Mouse (Mus musculus) neutrophil, adult 5-6 weeks (primary cell): ENCODE data around the gene Paip2b. TPM values are rescaled to one million over a fixed set of nuclear protein-coding genes. Genes with fewer than 3 reads are reported as not detected.
"Not testable (repeated sequence)": the region's sequence is repeated elsewhere in the genome, so short reads cannot be mapped to it uniquely, and the experiment has no call there.

Experiments
- ATAC-seq: fragments of 151-379, 151-347 bp; 2 replicates; pipeline ENCODE4 v1.8.0; 2017; ENCODE audit warnings: mild to moderate bottlenecking, moderate TSS enrichment; ENCODE audit not compliant: insufficient number of reproducible peaks, poor library complexity, low FRiP score, severe bottlenecking; ENCODE audit errors: extremely low read depth
- total RNA-seq: library from RNA; stranded (forward); fragments of 200-1000 nt; gene quantifications from 2 replicates; pipeline ENCODE4 v1.2.3, GENCODE M21; 2017

Gene Paip2b
- total RNA-seq, 1 experiment from 2014 or later: 26.9 TPM

- no peak for ATAC-seq
These were observed 15.7 kb downstream of the Paip2b start for GRCm38 (mm10) chr6:83815801-83816200.

GRCm38 (mm10) chr6:83802846-83803245, 28.7 kb downstream of the Paip2b start:
- ATAC-seq: no peak

GRCm38 (mm10) chr6:83802033-83802432, 29.5 kb downstream of the Paip2b start:
- no peak for ATAC-seq

DNA sequence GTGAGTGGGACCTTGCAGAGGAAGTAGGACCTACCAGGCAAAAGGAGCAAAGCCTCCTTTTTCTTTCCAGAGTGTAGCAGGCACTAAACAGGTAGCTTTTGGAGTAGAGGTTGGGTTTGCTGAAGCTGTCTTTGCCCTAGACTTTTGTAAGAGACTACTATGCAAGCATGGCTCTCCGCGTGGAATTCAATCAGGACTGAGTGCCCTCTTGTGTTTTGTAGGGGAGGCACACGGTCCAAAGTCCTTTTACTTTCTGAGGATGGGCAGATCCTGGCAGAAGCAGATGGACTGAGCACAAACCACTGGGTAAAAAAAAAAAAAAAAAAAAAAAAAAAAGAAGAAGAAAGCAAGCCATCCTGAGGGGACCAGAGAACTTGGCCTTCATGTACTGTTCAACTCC, 34.9 kb downstream of the Paip2b start:
- no peak for ATAC-seq

DNA sequence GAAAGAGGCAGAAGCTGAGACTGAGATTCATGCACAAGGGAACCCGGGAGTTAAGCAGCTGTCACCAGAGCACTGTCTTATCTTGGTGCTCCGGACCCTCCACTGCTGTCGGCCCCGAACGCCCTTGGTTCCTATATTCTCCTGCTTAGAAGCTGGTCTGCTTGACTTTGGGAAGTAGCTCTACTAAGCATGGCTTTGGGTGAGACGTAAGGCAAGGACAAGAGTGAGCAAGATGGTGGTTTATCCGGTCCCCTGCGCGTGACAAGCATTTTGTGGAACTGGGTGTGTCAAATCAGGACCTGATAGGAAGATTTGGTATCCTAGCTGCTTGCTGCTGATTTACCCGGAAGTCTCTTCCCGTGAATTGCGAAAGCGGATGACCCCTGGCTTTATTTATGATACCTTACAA, 36.0 kb downstream of the Paip2b start:
- no peak for ATAC-seq

DNA sequence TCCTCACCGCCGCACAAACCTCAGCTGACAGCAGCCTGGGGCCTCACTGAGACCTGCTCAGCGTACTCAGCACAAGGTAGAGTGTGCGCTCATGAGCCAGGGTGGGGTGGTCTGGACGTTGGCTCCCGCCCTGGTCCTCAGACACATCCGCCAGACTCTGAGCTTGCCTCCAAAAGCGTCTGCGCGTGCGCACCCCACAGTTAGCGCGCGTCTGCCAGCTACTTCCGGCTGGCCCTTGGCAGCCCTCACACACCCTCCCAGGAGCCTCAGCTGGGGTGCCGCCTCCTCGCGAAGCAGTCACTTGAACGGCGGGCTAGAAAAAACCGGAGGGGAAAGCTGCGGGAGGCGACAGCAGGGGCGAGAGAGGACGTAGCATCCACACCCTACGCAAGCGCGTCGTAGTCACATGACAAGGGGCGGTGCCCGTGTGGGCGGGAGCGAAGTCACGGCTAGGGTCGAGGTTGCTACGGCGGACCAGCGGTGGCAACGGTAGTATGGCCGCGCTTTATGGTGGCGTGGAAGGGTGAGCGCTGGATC, 36.7 kb downstream of the Paip2b start, which contains the start of gene Nagk:
Gene Nagk, plus strand, starts transcription at position 223 of the 537 bp plus-strand sequence.
- peak; percentile 85 for ATAC-seq

GRCm38 (mm10) chr6:83791251-83791890, 40.2 kb downstream of the Paip2b start:
- no peak for ATAC-seq

DNA sequence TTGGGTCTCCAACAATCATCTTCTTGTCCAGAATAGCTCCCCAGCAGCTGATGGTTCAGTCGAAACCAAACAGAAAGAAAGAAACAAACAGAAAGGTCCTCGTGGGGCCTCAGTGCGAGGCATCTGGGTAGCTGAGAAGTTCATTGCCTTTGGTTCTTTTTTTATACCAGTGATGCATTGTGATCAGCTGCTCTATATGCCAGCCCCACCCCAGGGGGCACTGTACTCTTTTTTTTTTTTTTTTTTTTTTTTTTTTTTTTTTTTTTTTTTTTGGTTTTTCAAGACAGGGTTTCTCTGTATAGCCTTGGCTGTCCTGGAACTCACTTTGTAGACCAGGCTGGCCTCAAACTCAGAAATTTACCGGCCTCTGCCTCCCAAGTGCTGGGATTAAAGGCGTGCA, 41.0 kb downstream of the Paip2b start:
- ATAC-seq: not testable (repeated sequence)

DNA sequence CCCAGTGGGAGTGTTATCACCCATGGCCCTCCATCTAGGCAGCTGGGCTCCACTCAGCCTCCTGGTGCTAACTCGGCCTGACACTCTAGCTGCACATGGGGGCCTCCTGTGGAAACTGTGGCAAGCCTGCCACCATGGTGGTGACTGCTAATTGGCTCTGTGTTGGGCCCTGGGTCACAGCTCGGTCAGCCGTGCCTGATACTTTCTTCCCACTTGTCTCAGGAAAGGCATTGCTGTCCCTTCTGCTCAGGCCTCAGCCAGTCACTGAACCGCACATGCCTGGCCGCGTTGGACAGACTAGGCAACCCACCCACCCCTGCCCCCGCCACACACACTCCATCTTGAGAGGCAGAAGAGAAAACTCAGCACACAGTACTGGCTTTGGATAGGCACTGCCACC, 43.0 kb downstream of the Paip2b start:
- ATAC-seq: no peak

DNA sequence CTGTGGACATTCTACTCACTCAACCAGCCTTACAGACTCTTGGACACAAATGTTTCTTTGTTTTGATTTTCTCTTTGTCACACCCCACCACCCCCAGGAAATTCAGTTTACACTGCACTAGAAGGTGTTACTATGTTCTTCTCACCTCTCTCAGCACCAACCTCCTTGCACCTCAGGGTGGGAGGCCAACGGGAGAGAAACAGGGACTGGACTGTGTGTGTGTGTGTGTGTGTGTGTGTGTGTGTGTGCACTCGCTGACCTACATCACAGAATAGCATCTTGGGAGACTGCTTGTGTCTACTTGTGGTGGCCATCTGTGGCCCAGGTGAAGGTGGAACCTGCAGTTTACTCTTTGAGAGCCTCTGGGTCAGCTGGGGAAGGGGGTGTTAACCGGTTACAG, 45.1 kb downstream of the Paip2b start:
- no peak for ATAC-seq

DNA sequence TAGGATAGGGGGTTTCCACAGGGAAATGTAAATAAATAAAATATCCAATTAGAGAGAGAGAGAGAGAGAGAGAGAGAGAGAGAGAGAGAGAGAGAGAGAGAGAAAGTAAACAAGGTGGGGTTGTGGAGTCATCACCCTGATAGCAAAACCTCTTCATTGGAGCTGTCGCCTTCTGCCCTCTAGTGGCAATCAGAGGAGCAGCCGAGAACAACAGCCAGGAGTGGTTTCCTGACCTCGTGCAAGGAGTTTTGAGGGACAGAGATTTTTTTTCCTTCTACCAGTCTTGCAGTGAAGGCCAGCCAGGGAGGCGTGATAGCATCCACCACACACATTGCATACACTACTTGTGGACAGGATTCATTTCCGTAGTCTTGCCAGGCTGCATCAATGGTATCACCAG, 52.5 kb downstream of the Paip2b start:
- ATAC-seq: peak; percentile 53; the same call in 1 of the 2 replicates

DNA sequence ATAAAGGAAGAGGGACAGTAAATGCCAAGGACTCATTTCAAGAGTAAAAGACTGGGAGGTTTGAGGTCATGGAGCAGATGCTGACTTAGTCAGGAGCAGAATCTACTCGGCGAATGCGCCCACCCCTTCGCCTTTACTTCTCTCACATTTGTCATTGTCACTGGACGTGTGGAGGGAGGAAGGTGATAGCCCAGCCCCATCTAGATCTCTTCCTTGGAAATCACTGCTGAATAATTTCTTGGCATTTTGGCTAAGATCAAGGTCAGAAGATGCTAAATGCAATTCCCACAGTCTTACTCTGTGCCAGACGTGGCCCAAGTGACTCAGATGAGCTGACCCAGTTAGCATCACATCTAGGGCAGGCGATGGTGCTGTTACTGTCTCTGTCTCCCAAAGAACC, 53.2 kb downstream of the Paip2b start:
- ATAC-seq: no peak

GRCm38 (mm10) chr6:83775638-83776293, 55.8 kb downstream of the Paip2b start, which contains the start of gene Tex261:
Tex261 (minus strand) TSS chr6:83775813.
- peak; percentile 87 for ATAC-seq

DNA sequence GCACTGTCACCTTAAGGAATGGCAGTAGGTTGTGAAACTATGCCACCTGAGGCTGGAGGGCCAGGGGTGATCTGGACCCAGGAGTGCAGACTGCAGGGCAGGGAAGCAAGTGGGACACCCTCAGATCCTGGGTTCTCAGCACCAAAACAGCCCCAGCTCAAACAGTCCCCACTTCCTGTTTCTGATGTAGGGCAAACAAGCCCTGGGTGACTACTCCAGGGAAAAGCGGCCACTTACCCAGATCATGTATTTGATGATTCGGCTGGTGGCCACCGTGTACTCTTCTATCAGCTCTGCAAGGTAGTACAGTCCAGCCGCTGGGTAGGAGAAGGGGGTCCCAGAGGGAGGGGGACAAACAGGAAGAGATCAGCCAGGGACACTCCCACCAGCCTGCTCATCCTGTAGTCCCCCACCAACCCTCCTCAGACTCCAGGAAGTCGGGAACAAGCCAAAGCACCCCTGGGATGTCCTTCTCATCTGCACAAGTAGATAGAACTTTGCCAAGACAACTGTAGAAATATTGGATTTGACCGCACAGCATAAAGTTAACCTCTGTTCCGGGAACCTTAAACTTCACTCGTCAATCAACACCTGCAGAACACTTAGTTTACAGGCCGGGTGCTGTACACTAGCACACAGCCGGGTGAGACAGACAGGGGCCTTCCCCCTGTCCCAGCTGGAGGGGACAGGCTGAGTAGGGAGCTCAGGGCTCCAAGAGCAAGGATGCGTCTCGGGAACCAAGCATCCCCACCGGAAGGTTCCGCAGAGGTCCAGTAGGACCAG, 56.6 kb downstream of the Paip2b start:
- no peak for ATAC-seq

DNA sequence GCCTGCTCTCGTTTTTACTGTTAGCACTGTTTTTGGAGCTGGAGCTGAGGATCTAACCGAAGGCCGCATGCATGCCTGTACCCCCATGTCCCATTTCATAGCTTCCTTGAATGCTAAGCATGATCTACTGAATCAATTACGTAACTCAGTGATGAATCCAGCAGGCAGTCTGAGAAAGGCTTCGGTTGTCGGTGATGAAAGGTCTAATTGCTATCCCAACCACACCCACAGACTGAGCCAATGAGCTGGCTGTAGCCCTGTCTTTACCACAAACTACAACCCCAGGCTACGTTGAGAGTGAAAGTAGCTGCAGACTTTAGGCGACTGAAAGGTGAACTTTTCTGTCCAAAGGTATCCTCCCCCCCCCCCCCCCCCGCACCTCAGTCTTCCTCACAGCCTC, 57.4 kb downstream of the Paip2b start:
- ATAC-seq: no peak

DNA sequence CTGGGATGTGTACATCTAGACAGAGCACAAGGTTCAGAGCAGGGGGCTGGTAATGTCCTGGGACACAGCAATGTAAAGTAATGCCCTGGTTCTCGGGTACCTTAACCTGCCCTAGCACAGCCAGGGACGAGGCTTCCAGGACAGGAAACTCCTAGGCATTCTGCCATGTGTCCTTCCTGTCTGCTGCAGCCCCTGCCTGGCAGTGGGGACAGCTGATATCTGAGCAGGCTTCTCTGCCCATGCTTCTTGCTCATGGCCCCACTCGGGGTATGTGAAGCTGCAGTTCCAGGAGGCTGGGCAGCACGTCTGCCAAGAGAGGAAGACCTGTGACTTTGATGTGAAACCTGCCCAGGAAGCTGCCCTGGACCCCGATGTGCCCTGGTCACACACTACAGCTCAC, 63.1 kb downstream of the Paip2b start:
- no peak for ATAC-seq

- ATAC-seq: no peak
These were observed 64.6 kb downstream of the Paip2b start for GRCm38 (mm10) chr6:83766982-83767381.

DNA sequence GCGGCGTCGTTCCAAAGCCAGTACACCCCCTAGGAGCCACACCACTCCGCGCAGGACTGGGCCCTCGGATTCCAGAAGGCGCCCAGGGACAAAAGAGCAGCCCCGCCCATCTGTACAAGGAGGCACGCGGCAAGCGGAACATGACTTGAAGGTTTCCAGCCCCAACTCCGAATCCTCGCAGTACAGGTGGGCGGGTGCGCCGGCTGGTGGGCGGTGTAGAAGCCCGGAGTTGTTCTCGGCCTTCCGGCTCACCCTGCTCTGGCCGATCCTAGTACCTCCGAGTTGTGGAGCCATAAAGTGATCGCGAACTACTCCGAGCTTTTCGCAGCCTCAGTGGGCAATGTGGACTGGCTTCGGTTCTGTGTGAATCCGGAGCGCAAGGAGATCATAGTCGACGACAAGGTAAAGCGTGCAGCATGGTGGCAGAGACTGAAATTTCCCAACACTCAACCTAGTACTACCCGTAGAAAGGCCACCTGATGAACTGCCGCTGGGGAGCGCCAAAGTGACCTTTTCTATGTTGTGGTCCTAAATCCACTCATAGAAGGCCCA, 68.6 kb downstream of the Paip2b start:
- ATAC-seq: no peak

DNA sequence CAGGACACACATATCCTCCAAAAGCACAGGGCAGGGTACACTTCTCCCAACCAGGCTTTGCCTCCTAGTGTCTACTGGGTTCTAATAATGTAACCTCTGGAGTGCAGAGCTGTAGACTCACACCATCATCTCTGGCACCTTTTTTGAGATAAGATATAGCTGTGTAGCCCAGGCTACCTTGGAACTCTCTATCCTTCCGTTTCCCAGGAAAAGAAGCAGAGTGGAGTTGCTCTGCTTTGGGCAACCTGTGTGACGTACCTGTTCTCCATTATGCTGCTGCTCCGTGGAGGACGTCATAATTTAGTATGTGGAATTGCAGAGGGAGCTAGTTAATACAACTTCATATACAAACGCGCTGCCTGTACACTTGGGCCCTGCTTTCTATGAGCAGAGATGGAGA, 69.2 kb downstream of the Paip2b start, which contains the start of gene Ankrd53:
Gene Ankrd53, plus strand, starts transcription at position 301 of the 400 bp plus-strand sequence.
- no peak for ATAC-seq
